Mouse (Mus musculus) heart, embryonic 13.5 days (tissue): ENCODE results near the gene Ubxn6. TPM values are rescaled to one million over a fixed set of nuclear protein-coding genes. Genes with fewer than 3 reads are reported as not detected.

Experiments
- ATAC-seq: fragments of 200-750 bp; cut with Nextera tagmentation; 2 replicates; pipeline ENCODE4 v1.8.0; 2017; ENCODE audit warnings: moderate TSS enrichment; ENCODE audit not compliant: insufficient number of reproducible peaks, low FRiP score, low TSS enrichment; ENCODE audit errors: extremely low read depth
- H3K27ac ChIP-seq: fragments of 300-500 bp; sonication (generic); replicated peaks from 2 replicates; pipeline ENCODE4 v1.5.1; 2015; ENCODE audit warnings: moderate library complexity, mild to moderate bottlenecking, inconsistent platforms
- H3K27me3 ChIP-seq: fragments of 300-500 bp; sonication (generic); replicated peaks from 2 replicates; pipeline ENCODE4 v1.6.1; 2015; ENCODE audit warnings: mild to moderate bottlenecking, inconsistent platforms
- H3K36me3 ChIP-seq: fragments of 300-500 bp; sonication (generic); 2 replicates; pipeline ENCODE4 v1.6.1; 2015; ENCODE audit warnings: mild to moderate bottlenecking, inconsistent platforms
- H3K4me1 ChIP-seq: fragments of 300-500 bp; sonication (generic); 2 replicates; pipeline ENCODE4 v1.6.1; 2015; ENCODE audit warnings: inconsistent platforms
- H3K4me2 ChIP-seq: fragments of 300-500 bp; sonication (generic); 2 replicates; pipeline ENCODE4 v1.6.1; 2015; ENCODE audit warnings: inconsistent platforms, mild to moderate bottlenecking, moderate library complexity
- H3K4me3 ChIP-seq: fragments of 300-500 bp; sonication (generic); 2 replicates; pipeline ENCODE4 v1.5.1; 2015; ENCODE audit warnings: moderate library complexity, mild to moderate bottlenecking, inconsistent platforms
- H3K9ac ChIP-seq: fragments of 300-500 bp; sonication (generic); 2 replicates; pipeline ENCODE4 v1.6.1; 2015; ENCODE audit warnings: inconsistent platforms, mild to moderate bottlenecking, moderate library complexity
- H3K9me3 ChIP-seq: fragments of 300-500 bp; sonication (generic); 2 replicates; pipeline ENCODE4 v1.6.1; 2016; ENCODE audit warnings: inconsistent platforms
- WGBS: fragments of 180-500 bp; shearing (Covaris S2); methylation state at CpG from one replicate; pipeline ENCODE4 v1.1.7; 2015; ENCODE audit warnings: mixed read lengths; 5-methylcytosine and 5-hydroxymethylcytosine counted together
- polyA plus RNA-seq: library from polyadenylated mRNA; unstranded; fragments of >200 nt; fragmentation: Nextera tagmentation; extraction: Ambion mirVana; gene quantifications from 2 replicates; pipeline ENCODE4 v1.2.1, GENCODE M21; 2015

Ubxn6 gene
- polyA plus RNA-seq, 1 experiment from 2014 or later: 37.8 TPM

- 86% methylated on average over 6 of the region's 6 CpGs for WGBS
- no peak overlapping the region for H3K4me3 ChIP-seq
- peaks cover 74% of the 10 kb centered on the region for H3K4me1 ChIP-seq
- no peaks in the 10 kb centered on the region for H3K27me3 ChIP-seq
- peaks cover 48% of the 10 kb centered on the region for H3K36me3 ChIP-seq
- H3K4me2 ChIP-seq: no peak overlapping the region
- no peaks in the 10 kb centered on the region for H3K9me3 ChIP-seq
- H3K27ac ChIP-seq: no peak overlapping the region
- ATAC-seq: no peak
- peak overlapping the region; percentile 50; the same call in 1 of the 2 replicates for H3K9ac ChIP-seq
Observed at GRCm38 (mm10) chr17:56032127-56032733, 42.6 kb downstream of the Ubxn6 start.

DNA sequence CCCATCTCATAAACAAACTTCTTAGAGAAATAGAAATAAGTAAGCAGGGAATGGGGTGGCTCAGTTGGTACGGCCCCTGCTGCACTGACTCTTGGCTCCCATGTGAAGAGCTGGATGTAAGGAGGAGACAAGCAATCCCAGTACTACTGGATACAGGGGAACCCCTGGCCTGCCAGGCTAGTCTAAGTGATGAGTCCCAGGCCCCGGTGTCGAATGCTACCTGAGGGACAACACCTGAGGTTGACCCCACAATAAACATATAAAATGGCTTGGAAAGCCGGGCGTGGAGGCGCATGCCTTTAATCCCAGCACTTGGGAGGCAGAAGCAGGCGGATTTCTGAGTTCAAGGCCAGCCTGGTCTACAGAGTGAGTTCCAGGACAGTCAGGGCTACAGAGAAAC is 43.4 kb downstream of the Ubxn6 start:
- WGBS: 92% methylated on average over 7 of the region's 7 CpGs
- H3K4me2 ChIP-seq: no peak overlapping the region
- peak overlapping the region; percentile 32; the same call in 1 of the 2 replicates for H3K27ac ChIP-seq
- peaks cover 79% of the 10 kb centered on the region for H3K4me1 ChIP-seq
- no peak for ATAC-seq
- no peak overlapping the region for H3K4me3 ChIP-seq
- peaks cover 48% of the 10 kb centered on the region for H3K36me3 ChIP-seq
- no peaks in the 10 kb centered on the region for H3K27me3 ChIP-seq
- no peaks in the 10 kb centered on the region for H3K9me3 ChIP-seq
- H3K9ac ChIP-seq: peak overlapping the region; percentile 59

DNA sequence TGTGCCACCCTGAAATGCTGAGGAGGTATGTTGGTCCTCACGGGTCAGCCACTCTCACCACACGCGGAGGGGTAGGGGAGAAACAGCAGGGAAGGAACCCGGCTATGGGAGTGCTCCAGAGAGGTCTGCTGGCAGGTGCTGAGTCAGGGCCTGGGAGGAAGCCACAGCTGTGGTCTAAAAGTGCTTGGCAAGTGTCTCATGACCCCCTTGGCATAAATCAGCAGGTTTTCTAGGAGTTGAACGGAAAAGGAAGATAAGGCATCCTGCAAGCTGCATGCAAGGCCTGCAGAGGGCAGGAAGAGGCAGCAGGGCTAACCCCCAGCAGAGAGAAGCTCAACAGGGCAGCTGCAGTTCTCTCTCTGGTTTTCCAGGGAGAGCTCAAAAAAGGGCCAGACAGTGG is 43.9 kb downstream of the Ubxn6 start:
- Histone ChIP-seq H3K9ac (peak overlapping the region; percentile 59), H3K27ac (peak overlapping the region; percentile 32), H3K4me2 (no peak overlapping the region), H3K36me3 (peaks cover 48% of the 10 kb centered on the region), H3K4me3 (no peak overlapping the region), H3K4me1 (peaks cover 84% of the 10 kb centered on the region), H3K9me3 (no peaks in the 10 kb centered on the region), H3K27me3 (no peaks in the 10 kb centered on the region)
- 37% methylated on average over 5 of the region's 5 CpGs for WGBS
- ATAC-seq: no peak

DNA sequence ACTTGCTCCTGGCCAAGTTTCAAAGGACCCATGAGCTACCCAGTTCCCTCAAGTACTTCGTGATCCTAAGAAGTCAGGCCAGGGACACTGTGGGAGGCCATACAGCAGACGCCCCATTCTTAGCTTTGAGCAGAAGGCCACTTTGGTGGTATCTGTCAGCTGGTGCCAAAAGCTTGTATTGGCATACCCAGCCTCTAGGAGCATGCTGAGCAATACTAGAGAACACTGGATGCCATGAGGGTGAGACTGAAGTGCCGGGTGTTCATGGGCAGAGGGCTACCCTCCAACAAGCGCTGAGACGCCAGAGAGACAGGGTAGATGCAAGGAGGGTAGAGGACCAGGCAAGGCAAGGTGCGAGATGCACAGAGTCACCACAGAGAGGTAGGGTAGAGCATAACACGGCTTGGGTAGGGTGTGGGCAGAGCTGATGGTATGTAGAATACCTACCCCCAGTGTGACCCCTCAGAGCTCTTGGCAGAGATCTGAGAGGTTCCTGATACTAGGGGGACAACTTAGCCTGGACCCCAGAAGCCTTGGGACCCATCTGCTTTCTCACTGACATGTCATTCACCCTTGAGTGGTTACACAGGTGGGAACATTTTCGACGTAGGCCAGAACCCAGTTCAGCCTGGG is 44.5 kb downstream of the Ubxn6 start:
- no peaks in the 10 kb centered on the region for H3K27me3 ChIP-seq
- no peak overlapping the region for H3K4me2 ChIP-seq
- peak overlapping the region; percentile 32 for H3K27ac ChIP-seq
- 90% methylated on average over 9 of the region's 9 CpGs for WGBS
- H3K4me1 ChIP-seq: peaks cover 86% of the 10 kb centered on the region
- H3K9me3 ChIP-seq: no peaks in the 10 kb centered on the region
- H3K9ac ChIP-seq: peak overlapping the region; percentile 59; the same call in 1 of the 2 replicates
- H3K4me3 ChIP-seq: no peak overlapping the region
- no peak for ATAC-seq
- peaks cover 48% of the 10 kb centered on the region for H3K36me3 ChIP-seq

GRCm38 (mm10) chr17:56027801-56028441 is 46.9 kb downstream of the Ubxn6 start:
- peak overlapping the region; percentile 52; the same call in 1 of the 2 replicates for H3K9ac ChIP-seq
- no peak overlapping the region for H3K4me3 ChIP-seq
- no peak for ATAC-seq
- no peak overlapping the region for H3K4me2 ChIP-seq
- no peak overlapping the region for H3K27ac ChIP-seq
- no peaks in the 10 kb centered on the region for H3K9me3 ChIP-seq
- peaks cover 87% of the 10 kb centered on the region for H3K4me1 ChIP-seq
- 84% methylated on average over 5 of the region's 5 CpGs for WGBS
- H3K36me3 ChIP-seq: peaks cover 38% of the 10 kb centered on the region
- H3K27me3 ChIP-seq: no peaks in the 10 kb centered on the region

GRCm38 (mm10) chr17:56026881-56027280 is 47.9 kb downstream of the Ubxn6 start:
- no peak for ATAC-seq
- Histone ChIP-seq H3K4me1 (peaks cover 87% of the 10 kb centered on the region), H3K36me3 (peaks cover 45% of the 10 kb centered on the region), H3K27me3 (no peaks in the 10 kb centered on the region), H3K4me2 (no peak overlapping the region), H3K9ac (peak overlapping the region; percentile 52; the same call in 1 of the 2 replicates), H3K27ac (peak overlapping the region; percentile 68), H3K4me3 (no peak overlapping the region), H3K9me3 (no peaks in the 10 kb centered on the region)
- WGBS: 52% methylated on average over 1 of the region's 1 CpGs

DNA sequence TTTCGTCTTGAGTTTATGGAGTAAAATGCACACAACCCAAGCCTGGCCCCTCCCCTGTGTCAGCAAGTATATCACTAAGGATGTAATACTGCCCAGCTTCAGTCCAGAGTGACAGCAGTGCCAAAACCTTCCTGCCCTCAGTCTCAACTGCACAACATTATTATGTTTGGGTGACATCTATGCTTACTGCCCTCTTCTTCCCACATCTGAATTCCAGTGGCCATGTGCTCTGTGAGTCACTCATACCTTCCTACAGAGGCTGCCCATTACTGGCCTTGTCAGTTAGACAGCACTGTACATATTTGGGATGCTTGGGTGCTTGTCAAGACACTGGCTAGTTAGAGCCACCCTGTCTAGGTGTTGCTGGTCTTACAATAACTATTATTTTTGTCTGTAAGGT is 48.5 kb downstream of the Ubxn6 start:
- WGBS: 48% methylated on average over 1 of the region's 1 CpGs
- no peak for ATAC-seq
- Histone ChIP-seq H3K27ac (peak overlapping the region; percentile 68), H3K4me1 (peaks cover 88% of the 10 kb centered on the region), H3K36me3 (peaks cover 43% of the 10 kb centered on the region), H3K4me3 (no peak overlapping the region), H3K9me3 (no peaks in the 10 kb centered on the region), H3K27me3 (no peaks in the 10 kb centered on the region), H3K4me2 (no peak overlapping the region), H3K9ac (no peak overlapping the region)

DNA sequence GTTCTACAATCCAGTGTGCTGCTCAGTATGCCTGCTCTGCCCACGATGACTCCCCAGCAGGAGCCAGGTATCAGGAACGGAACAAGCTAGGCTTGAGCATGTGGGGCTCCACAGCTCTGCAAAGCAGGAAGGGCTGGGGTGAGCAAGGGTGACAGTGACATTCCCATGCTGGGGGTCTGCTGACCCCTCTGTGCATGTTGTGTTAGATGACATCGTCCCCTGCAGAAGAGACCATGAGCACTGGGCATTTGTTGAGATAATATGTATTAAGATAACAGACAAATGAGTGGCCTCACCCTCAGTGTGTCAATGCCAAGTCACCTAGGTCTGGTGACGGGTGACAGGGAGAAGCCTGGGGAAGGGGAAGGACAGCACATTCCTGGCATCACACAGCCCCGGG is 49.9 kb downstream of the Ubxn6 start:
- ATAC-seq: no peak
- Histone ChIP-seq H3K4me1 (peaks cover 81% of the 10 kb centered on the region), H3K9me3 (no peaks in the 10 kb centered on the region), H3K9ac (peak overlapping the region; percentile 47; the same call in 1 of the 2 replicates), H3K27me3 (no peaks in the 10 kb centered on the region), H3K4me2 (no peak overlapping the region), H3K36me3 (peaks cover 39% of the 10 kb centered on the region), H3K4me3 (no peak overlapping the region), H3K27ac (peak overlapping the region; percentile 68)
- WGBS: 34% methylated on average over 5 of the region's 5 CpGs

GRCm38 (mm10) chr17:56024476-56024875 is 50.4 kb downstream of the Ubxn6 start:
- Histone ChIP-seq H3K4me1 (peaks cover 81% of the 10 kb centered on the region), H3K36me3 (peaks cover 40% of the 10 kb centered on the region), H3K27ac (peak overlapping the region; percentile 68), H3K27me3 (no peaks in the 10 kb centered on the region), H3K9ac (peak overlapping the region; percentile 47; the same call in 1 of the 2 replicates), H3K9me3 (no peaks in the 10 kb centered on the region), H3K4me2 (no peak overlapping the region), H3K4me3 (no peak overlapping the region)
- 58% methylated on average over 2 of the region's 2 CpGs for WGBS
- ATAC-seq: no peak

GRCm38 (mm10) chr17:56023386-56023785 is 51.4 kb downstream of the Ubxn6 start:
- 30% methylated on average over 5 of the region's 5 CpGs for WGBS
- peak overlapping the region; percentile 54 for H3K27ac ChIP-seq

GRCm38 (mm10) chr17:56022989-56023290 is 51.9 kb downstream of the Ubxn6 start:
- peaks cover 42% of the 10 kb centered on the region for H3K36me3 ChIP-seq
- no peaks in the 10 kb centered on the region for H3K9me3 ChIP-seq
- 82% methylated on average over 4 of the region's 4 CpGs for WGBS
- no peaks in the 10 kb centered on the region for H3K27me3 ChIP-seq
- ATAC-seq: no peak
- no peak overlapping the region for H3K4me2 ChIP-seq
- peak overlapping the region; percentile 54; the same call in 1 of the 2 replicates for H3K27ac ChIP-seq
- H3K4me1 ChIP-seq: peaks cover 72% of the 10 kb centered on the region
- H3K4me3 ChIP-seq: no peak overlapping the region
- no peak overlapping the region for H3K9ac ChIP-seq

More at GRCm38 (mm10) chr17:56023386-56023785, 51.4 kb downstream of the Ubxn6 start:
- peaks cover 76% of the 10 kb centered on the region for H3K4me1 ChIP-seq
- no peaks in the 10 kb centered on the region for H3K27me3 ChIP-seq
- no peak for ATAC-seq
- peak overlapping the region; percentile 48; the same call in 1 of the 2 replicates for H3K9ac ChIP-seq
- no peak overlapping the region for H3K4me2 ChIP-seq
- H3K36me3 ChIP-seq: peaks cover 40% of the 10 kb centered on the region
- H3K4me3 ChIP-seq: no peak overlapping the region
- H3K9me3 ChIP-seq: no peaks in the 10 kb centered on the region
